Mouse (Mus musculus) kidney, embryonic 16.5 days (tissue): Measurements from ENCODE around the gene Elavl3. TPM values are rescaled to one million over a fixed set of nuclear protein-coding genes. Genes with fewer than 3 reads are reported as not detected.

ENCODE experiments used
- ATAC-seq: fragments of 200-750 bp; cut with Nextera tagmentation; 2 replicates; pipeline ENCODE4 v1.8.0; 2017; ENCODE audit warnings: moderate TSS enrichment; ENCODE audit not compliant: low FRiP score, low TSS enrichment
- H3K27ac ChIP-seq: fragments of 300-500 bp; sonication (generic); 2 replicates; pipeline ENCODE4 v1.5.1; 2014; ENCODE audit warnings: low read length
- H3K27me3 ChIP-seq: fragments of 300-500 bp; sonication (generic); 2 replicates; pipeline ENCODE4 v1.6.1; 2014; ENCODE audit warnings: low read length, control low read depth, mixed read lengths; ENCODE audit not compliant: insufficient read depth
- H3K36me3 ChIP-seq: fragments of 300-500 bp; sonication (generic); 2 replicates; pipeline ENCODE4 v1.6.1; 2014; ENCODE audit warnings: low read length, control low read depth, mixed read lengths; ENCODE audit not compliant: insufficient read depth
- H3K4me1 ChIP-seq: fragments of 300-500 bp; sonication (generic); 2 replicates; pipeline ENCODE4 v1.6.1; 2014; ENCODE audit warnings: low read length, control low read depth, mixed read lengths; ENCODE audit not compliant: insufficient read depth
- H3K4me2 ChIP-seq: fragments of 300-500 bp; sonication (generic); replicated peaks from 2 replicates; pipeline ENCODE4 v1.6.1; 2014; ENCODE audit warnings: low read depth, low read length
- H3K4me3 ChIP-seq: fragments of 300-500 bp; sonication (generic); 2 replicates; pipeline ENCODE4 v1.5.1; 2014; ENCODE audit warnings: mild to moderate bottlenecking, low read length
- H3K9ac ChIP-seq: fragments of 300-500 bp; sonication (generic); replicated peaks from 2 replicates; pipeline ENCODE4 v1.6.1; 2014; ENCODE audit warnings: low read length
- H3K9me3 ChIP-seq: fragments of 300-500 bp; sonication (generic); 2 replicates; pipeline ENCODE4 v1.6.1; 2016; ENCODE audit warnings: low read length, control low read depth
- WGBS: fragments of 180-500 bp; shearing (Covaris S2); extraction: QIAGEN DNeasy Blood & Tissue Kit; methylation state at CpG from one replicate; pipeline ENCODE4 v1.1.7; 2014; 5-methylcytosine and 5-hydroxymethylcytosine counted together
- polyA plus RNA-seq: library from polyadenylated mRNA; unstranded; fragments of >200 nt; fragmentation: Nextera tagmentation; extraction: Ambion mirVana; gene quantifications from 2 replicates; pipeline ENCODE4 v1.2.1, GENCODE M21; 2015

Elavl3 gene
- polyA plus RNA-seq, 1 experiment from 2014 or later = 0.10 TPM

- ATAC-seq = peak; percentile 81
- H3K4me3 ChIP-seq = no peak overlapping the region
- no peaks in the 10 kb centered on the region for H3K27me3 ChIP-seq
- H3K9me3 ChIP-seq = no peaks in the 10 kb centered on the region
- peaks cover 17% of the 10 kb centered on the region for H3K36me3 ChIP-seq
- H3K4me1 ChIP-seq = no peaks in the 10 kb centered on the region
- 71% methylated on average over 4 of the region's 4 CpGs for WGBS
- H3K27ac ChIP-seq = no peak overlapping the region
- no peak overlapping the region for H3K4me2 ChIP-seq
- H3K9ac ChIP-seq = no peak overlapping the region
These were observed 73.3 kb downstream of the Elavl3 start for GRCm38 (mm10) chr9:21978398-21979128.

- Histone ChIP-seq H3K27ac (no peak overlapping the region), H3K27me3 (no peaks in the 10 kb centered on the region), H3K4me1 (no peaks in the 10 kb centered on the region), H3K9me3 (no peaks in the 10 kb centered on the region), H3K4me2 (no peak overlapping the region), H3K36me3 (peaks cover 17% of the 10 kb centered on the region), H3K9ac (no peak overlapping the region), H3K4me3 (no peak overlapping the region)
- WGBS = 27% methylated on average over 2 of the region's 2 CpGs
- no peak for ATAC-seq
These were observed 73.9 kb downstream of the Elavl3 start for GRCm38 (mm10) chr9:21977972-21978371.

GRCm38 (mm10) chr9:21977331-21977730 is 74.5 kb downstream of the Elavl3 start:
- Histone ChIP-seq H3K9ac (no peak overlapping the region), H3K4me1 (no peaks in the 10 kb centered on the region), H3K4me3 (no peak overlapping the region), H3K4me2 (no peak overlapping the region), H3K9me3 (no peaks in the 10 kb centered on the region), H3K27me3 (no peaks in the 10 kb centered on the region), H3K27ac (no peak overlapping the region), H3K36me3 (peaks cover 20% of the 10 kb centered on the region)
- WGBS = 87% methylated on average over 5 of the region's 5 CpGs
- no peak for ATAC-seq

DNA sequence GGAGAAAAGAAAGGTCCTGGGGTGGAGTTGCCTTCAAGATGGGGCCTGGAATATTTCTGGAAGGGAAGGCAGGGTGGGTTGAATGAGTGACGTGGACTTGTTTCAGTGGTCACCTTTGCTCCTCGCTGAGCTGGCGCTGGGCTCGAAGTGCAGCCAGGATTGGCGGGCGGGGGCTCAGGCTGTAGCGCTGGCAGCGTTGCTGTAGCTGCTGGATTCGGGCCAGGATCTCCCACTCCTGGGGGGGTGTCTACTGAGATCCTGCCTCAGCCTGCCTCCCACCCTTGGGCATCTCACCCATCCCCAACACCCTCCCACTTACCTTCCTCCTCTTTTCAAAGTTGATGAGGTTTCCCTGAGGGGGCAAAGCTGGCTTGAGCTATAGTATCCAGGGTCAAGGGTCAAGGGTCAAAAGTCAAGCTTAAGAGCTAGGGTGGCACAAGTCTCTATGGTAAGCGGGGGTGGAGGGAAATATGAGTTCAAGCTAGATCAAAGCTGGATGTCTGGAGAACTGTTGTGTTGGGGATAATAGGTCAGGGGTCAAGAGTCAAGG is 75.1 kb downstream of the Elavl3 start:
- Histone ChIP-seq H3K9me3 (no peaks in the 10 kb centered on the region), H3K27me3 (no peaks in the 10 kb centered on the region), H3K4me3 (no peak overlapping the region), H3K4me2 (no peak overlapping the region), H3K9ac (no peak overlapping the region), H3K4me1 (no peaks in the 10 kb centered on the region), H3K36me3 (peaks cover 20% of the 10 kb centered on the region), H3K27ac (no peak overlapping the region)
- 86% methylated on average over 10 of the region's 10 CpGs for WGBS
- ATAC-seq = no peak

- Histone ChIP-seq H3K27ac (no peak overlapping the region), H3K27me3 (no peaks in the 10 kb centered on the region), H3K4me3 (no peak overlapping the region), H3K4me1 (no peaks in the 10 kb centered on the region), H3K4me2 (no peak overlapping the region), H3K9me3 (no peaks in the 10 kb centered on the region), H3K9ac (no peak overlapping the region), H3K36me3 (peaks cover 4% of the 10 kb centered on the region; the same call in 1 of the 2 replicates)
- no peak for ATAC-seq
- WGBS = 89% methylated on average over 4 of the region's 4 CpGs
These were observed 82.5 kb downstream of the Elavl3 start for GRCm38 (mm10) chr9:21969304-21969703.

- Histone ChIP-seq H3K9ac (no peak overlapping the region), H3K4me3 (no peak overlapping the region), H3K9me3 (no peaks in the 10 kb centered on the region), H3K27ac (no peak overlapping the region), H3K27me3 (no peaks in the 10 kb centered on the region), H3K4me1 (0 out of 2 replicates have a peak, but pooled peaks cover under 1% of the 10 kb centered on the region), H3K36me3 (peaks cover 4% of the 10 kb centered on the region; the same call in 1 of the 2 replicates), H3K4me2 (no peak overlapping the region)
- no peak for ATAC-seq
- 46% methylated on average over 6 of the region's 6 CpGs for WGBS
These were observed 82.9 kb downstream of the Elavl3 start for GRCm38 (mm10) chr9:21968883-21969282.

Other genes starting within 250 kb of the Elavl3 start
- gene Angptl8, start 216.5 kb downstream of the Elavl3 start, polyA plus RNA-seq = 5.4 and 6.0 TPM in 2 replicates
- 46.8 and 47.1 TPM in 2 replicates for gene Dock6, start 199.4 kb downstream of the Elavl3 start, polyA plus RNA-seq
- 14.2 and 14.4 TPM in 2 replicates for gene Rab3d, start 133.8 kb downstream of the Elavl3 start, polyA plus RNA-seq
- 5.4 and 6.0 TPM in 2 replicates for gene Ccdc159, start 124.6 kb downstream of the Elavl3 start, polyA plus RNA-seq
- 70.3 and 75.4 TPM in 2 replicates for gene Tmem205, start 124.5 kb downstream of the Elavl3 start, polyA plus RNA-seq
- 10.4 and 10.7 TPM in 2 replicates for gene Plppr2, start 115.0 kb downstream of the Elavl3 start, polyA plus RNA-seq
- gene Swsap1, start 96.3 kb downstream of the Elavl3 start, polyA plus RNA-seq = 9.0 TPM in 2 replicates
- gene Epor, start 88.5 kb downstream of the Elavl3 start, polyA plus RNA-seq = 11.8 and 15.7 TPM in 2 replicates
- gene Rgl3, start 62.6 kb downstream of the Elavl3 start, polyA plus RNA-seq = 33.9 and 34.2 TPM in 2 replicates
- 1.9 TPM in 2 replicates for gene Ccdc151, start 49.4 kb downstream of the Elavl3 start, polyA plus RNA-seq
- 157 and 161 TPM in 2 replicates for gene Prkcsh, start 49.2 kb downstream of the Elavl3 start, polyA plus RNA-seq
- not detected in 2 replicates for gene Gm49318, start 19.2 kb upstream of the Elavl3 start, polyA plus RNA-seq
- 11.6 and 14.2 TPM in 2 replicates for gene Zfp653, start 19.4 kb upstream of the Elavl3 start, polyA plus RNA-seq
- 54.4 and 62.7 TPM in 2 replicates for gene Ecsit, start 33.4 kb upstream of the Elavl3 start, polyA plus RNA-seq
- 13.3 and 49.9 TPM in 2 replicates for gene Cnn1, start 47.2 kb upstream of the Elavl3 start, polyA plus RNA-seq
- gene Elof1, start 65.1 kb upstream of the Elavl3 start, polyA plus RNA-seq = 195 and 203 TPM in 2 replicates
- 5.8 and 6.7 TPM in 2 replicates for gene Acp5, start 83.7 kb upstream of the Elavl3 start, polyA plus RNA-seq
- 70.2 and 72.4 TPM in 2 replicates for gene Pigyl, start 104.8 kb upstream of the Elavl3 start, polyA plus RNA-seq
- gene Zfp872, start 136.1 kb upstream of the Elavl3 start, polyA plus RNA-seq = 0.20 and 0.32 TPM in 2 replicates
- 20.0 and 21.7 TPM in 2 replicates for gene Zfp809, start 173.7 kb upstream of the Elavl3 start, polyA plus RNA-seq
- 4.9 and 5.2 TPM in 2 replicates for gene Zfp599, start 207.9 kb upstream of the Elavl3 start, polyA plus RNA-seq